Mouse (Mus musculus): Measurements from ENCODE around the gene Kbtbd4.

Gene Kbtbd4

DNA sequence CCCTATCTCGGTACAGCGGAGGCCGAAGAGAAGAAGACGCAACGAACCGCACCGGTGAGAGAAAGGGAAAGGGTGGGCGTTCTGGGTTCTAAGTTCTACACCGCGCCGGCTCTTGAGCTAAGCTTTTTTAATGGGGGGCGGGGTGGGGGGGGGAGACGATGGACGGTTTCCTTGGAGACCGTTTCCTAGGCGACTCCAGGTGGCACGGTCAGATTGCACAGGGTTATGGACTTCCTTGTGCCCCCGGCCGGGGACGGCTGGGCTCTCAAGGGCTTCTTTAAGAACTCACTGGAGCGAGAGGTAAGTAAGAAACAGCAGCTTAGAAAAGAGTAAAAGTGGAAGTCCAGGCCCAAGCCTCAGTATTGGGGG is 300 bp downstream of the Kbtbd4 start:
- no peak for DNase-seq (ENCODE audit: inconsistent ontology term)

GRCm38 (mm10) chr2:90906721-90907120 is 2.2 kb downstream of the Kbtbd4 start:
- no peak for DNase-seq (ENCODE audit: inconsistent ontology term)

- no peak for DNase-seq (ENCODE audit: inconsistent ontology term)
Measured at GRCm38 (mm10) chr2:90910861-90911260, 6.3 kb downstream of the Kbtbd4 start.

- DNase-seq (ENCODE audit: inconsistent ontology term), result no peak
Measured at GRCm38 (mm10) chr2:90911668-90912067, 7.1 kb downstream of the Kbtbd4 start.

DNA sequence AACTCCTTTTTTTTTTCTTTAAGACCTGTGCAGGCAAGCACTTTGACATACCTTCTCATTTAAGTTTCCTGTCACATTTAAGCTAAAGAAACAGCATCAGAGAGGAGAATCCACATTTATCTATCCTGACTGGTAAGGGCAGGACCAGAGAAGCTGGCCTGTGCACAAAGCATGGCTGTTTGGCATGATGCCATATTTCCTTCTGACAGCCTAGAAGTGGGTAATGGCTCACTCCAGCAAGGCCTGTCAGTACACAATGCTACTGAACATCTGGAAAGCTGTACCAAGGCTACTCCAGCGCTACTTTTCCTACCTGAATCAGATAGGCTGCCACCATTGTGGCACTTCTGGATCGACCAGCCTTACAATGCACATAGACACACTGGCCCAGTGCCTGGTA is 9.1 kb downstream of the Kbtbd4 start:
- DNase-seq (ENCODE audit: inconsistent ontology term), result peak; percentile 3

DNA sequence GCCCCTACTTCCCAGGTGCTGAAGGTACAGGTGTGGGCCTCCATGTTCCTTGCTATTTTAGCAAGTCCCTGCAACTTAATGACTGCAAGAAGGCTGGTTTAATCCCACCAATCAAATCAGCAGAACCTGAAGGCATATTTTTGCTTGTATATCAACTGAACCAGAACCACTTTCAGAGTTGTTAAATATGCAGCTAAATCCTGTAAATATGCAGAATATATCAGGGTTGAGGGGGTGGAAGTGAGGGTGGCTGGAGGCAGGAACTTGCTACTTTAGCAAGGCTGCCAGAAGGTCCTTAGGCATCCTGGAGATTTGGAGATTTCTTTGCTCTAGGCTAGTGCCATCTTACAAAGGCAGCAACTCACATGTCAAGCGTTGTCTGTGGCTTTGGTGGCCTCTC is 11.0 kb downstream of the Kbtbd4 start:
- no peak for DNase-seq (ENCODE audit: inconsistent ontology term)

DNA sequence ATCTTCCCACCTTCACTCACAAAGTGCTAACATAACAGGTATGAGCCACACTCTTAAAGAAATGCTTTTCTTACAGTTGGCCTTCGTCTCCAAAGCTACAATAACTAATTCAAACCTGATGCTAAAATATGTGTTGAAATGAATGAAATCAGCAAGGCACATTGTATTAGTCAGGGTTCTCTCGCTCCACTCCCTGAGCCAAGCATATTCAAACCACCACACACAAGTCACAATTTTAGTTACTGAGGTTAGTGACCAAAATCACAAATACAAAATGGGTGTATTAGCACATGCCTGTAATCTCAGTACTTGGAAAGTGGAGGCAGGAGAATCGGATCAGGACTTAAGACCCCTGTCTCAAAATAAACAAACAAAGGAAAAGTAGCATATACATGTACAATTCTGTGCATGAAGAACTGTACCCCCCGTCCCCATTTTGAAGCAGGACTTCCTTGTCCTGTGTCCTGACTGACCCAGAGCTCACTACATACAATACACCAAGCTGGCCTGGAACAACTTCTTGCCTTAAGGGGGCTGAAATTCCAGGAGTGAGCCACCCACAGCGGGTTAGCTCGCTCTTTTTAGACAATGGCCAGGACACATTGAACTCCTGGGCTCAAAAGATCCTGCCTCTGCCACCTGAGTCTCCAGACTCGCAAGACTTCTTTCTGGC is 12.2 kb downstream of the Kbtbd4 start:
- peak; percentile 51 for DNase-seq (ENCODE audit: inconsistent ontology term)

- DNase-seq (ENCODE audit: inconsistent ontology term), result peak; percentile 84
Measured at GRCm38 (mm10) chr2:90917233-90917998, 12.9 kb downstream of the Kbtbd4 start.

GRCm38 (mm10) chr2:90917999-90918698 is 13.6 kb downstream of the Kbtbd4 start:
- DNase-seq (ENCODE audit: inconsistent ontology term), result no peak

GRCm38 (mm10) chr2:90921178-90921577 is 16.6 kb downstream of the Kbtbd4 start:
- DNase-seq (ENCODE audit: inconsistent ontology term), result no peak

DNA sequence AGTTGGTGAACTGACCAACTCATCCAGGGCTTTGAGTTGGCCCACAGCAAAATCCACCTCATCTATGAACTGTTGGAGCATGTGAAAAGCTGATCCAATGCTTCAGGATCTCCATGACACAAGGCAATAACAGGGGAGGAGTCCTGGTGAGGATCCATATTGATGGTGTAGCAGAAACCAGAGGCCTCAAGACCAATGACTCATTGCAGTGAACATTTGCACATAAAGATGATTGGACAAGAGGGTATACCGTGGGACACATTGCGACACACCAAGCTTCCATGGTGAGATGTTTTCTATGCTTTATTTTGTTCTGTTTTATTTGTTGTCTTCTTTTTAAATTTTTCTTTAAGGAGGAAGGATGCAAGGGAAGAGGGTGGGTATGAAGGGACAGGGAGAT is 18.1 kb downstream of the Kbtbd4 start:
- no peak for DNase-seq (ENCODE audit: inconsistent ontology term)

DNA sequence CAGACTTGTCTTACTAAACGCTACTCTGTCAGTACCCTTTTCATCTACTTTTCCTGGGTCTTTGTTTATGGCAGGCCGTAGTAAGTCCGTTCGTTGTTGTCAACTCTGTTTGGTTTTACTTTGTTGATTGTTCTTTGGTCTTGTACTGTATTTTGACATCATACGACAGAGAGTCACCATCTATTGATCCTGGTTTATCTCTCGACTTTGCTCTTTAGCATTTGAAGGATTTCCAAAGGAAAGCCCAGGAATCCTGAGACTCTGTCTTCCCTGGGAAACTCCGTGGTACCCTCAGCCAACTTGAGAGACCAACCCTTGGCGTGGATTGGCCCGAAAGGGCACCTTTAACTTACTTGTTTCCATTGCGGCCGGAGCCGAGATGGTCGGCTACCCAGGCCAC is 24.0 kb downstream of the Kbtbd4 start:
- DNase-seq (ENCODE audit: inconsistent ontology term), result no peak

- no peak for DNase-seq (ENCODE audit: inconsistent ontology term)
Measured at GRCm38 (mm10) chr2:90931829-90932228, 27.3 kb downstream of the Kbtbd4 start.

GRCm38 (mm10) chr2:90932273-90932672 is 27.7 kb downstream of the Kbtbd4 start:
- DNase-seq (ENCODE audit: inconsistent ontology term), result no peak

GRCm38 (mm10) chr2:90938362-90938761 is 33.8 kb downstream of the Kbtbd4 start:
- DNase-seq (ENCODE audit: inconsistent ontology term), result no peak

- no peak for DNase-seq (ENCODE audit: inconsistent ontology term)
Measured at GRCm38 (mm10) chr2:90939750-90940149, 35.2 kb downstream of the Kbtbd4 start.

DNA sequence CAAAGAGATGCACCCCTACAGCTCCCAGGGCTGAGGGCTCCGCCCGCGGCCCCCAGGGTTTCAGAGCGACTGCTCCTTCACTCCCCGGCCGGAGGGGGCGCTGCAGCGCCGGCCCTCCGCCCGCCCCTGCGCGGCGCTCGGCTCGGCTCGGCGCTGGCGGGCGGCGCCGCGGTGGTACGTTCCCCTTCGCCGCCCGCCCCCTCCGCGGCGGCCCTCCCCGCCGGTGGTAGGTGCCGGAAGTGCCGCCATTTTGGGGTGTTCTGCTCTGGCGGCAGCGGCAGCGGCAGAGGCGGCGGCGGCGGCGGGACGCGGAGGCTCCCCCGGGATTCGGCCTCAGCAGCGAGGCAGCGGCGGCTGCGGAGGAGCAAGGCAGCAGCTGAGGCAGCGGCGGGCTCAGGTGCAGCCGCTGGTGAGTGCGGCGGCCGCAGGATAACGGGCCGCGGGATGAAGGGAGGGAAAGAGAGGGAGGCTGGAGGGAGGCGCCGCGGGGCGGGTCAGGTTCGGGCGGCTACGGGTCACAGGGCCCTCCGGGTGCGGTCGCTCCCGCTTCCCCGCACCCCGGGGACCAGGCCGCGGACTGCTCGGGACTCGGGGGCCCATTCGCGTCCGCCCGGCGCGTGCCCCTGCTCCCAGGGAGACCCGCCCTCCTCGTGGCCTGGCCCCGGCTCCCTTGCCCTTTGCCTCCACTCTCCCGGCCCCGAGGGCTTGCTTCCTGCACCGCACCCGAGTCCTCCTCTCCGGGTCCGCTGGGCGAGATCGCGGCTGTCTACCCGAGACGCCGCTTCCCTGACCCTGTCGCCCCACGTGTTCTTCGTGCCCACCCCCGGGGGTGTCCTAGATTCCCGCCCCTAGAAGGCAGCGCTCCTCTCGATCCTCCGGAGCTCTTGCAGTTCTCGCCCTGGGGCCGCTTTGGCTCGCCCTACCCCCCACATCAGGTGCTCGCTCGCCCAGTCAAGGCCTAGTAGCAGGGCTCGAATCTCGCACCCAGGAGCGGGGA is 36.0 kb downstream of the Kbtbd4 start, which contains the start of gene Celf1:
Gene Celf1, plus strand, starts transcription at position 150 of the 997 bp plus-strand sequence.
- DNase-seq (ENCODE audit: inconsistent ontology term), result peak; percentile 93

- no peak for DNase-seq (ENCODE audit: inconsistent ontology term)
Measured at GRCm38 (mm10) chr2:90941744-90942143, 37.2 kb downstream of the Kbtbd4 start.

- DNase-seq (ENCODE audit: inconsistent ontology term), result no peak
Measured at GRCm38 (mm10) chr2:90950149-90950548, 45.6 kb downstream of the Kbtbd4 start.

GRCm38 (mm10) chr2:90950582-90951194 is 46.1 kb downstream of the Kbtbd4 start:
- no peak for DNase-seq (ENCODE audit: inconsistent ontology term)

DNA sequence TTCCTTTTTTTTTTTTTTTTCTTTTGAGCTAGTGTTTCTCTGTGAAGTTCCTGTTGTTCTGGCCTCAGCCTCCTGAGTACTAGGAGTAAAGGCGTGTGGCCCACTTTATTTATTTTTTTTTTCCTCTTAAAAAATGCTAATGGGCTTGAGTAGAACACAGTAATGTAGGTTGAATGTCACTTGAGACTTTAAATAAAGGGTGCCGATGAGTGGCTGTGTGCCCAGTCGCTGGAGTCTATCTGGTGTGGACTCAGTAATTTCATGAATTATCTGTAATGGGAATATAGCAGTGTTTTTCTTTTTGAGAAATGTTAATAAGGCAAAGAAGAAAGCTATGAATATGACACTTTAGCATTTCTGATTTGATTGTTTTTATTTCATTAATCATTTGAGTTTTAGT is 48.9 kb downstream of the Kbtbd4 start:
- DNase-seq (ENCODE audit: inconsistent ontology term), result no peak

Data from Muller cell, postnatal 12 days (primary cell).